Mouse (Mus musculus) cortical plate, adult 2 months (tissue): ENCODE results near the gene Tbc1d2b. TPM values are rescaled to one million over a fixed set of nuclear protein-coding genes. Genes with fewer than 3 reads are reported as not detected.

Experiments
- H3K27ac ChIP-seq: fragments of 200-500 bp; 2 replicates; pipeline ENCODE4 v1.5.1; 2012; ENCODE audit warnings: low read length, control low read depth, inconsistent platforms; ENCODE audit not compliant: insufficient read depth
- H3K4me1 ChIP-seq: fragments of 200-500 bp; 2 replicates; pipeline ENCODE4 v1.6.1; 2011; ENCODE audit warnings: low read length; ENCODE audit not compliant: control insufficient read depth, insufficient read depth
- H3K4me3 ChIP-seq: fragments of 200-500 bp; 2 replicates; pipeline ENCODE4 v1.5.1; 2011; ENCODE audit warnings: mild to moderate bottlenecking, low read length, control low read depth; ENCODE audit not compliant: insufficient read depth
- CTCF ChIP-seq: fragments of 200-500 bp; IDR thresholded peaks from 2 replicates; pipeline ENCODE4 v1.5.1; 2011; ENCODE audit warnings: mild to moderate bottlenecking, control low read depth, low read length; ENCODE audit not compliant: insufficient read depth; ENCODE audit errors: extremely low read depth
- POLR2A ChIP-seq: fragments of 200-500 bp; IDR thresholded peaks from 2 replicates; pipeline ENCODE4 v1.6.1; 2011; ENCODE audit warnings: mild to moderate bottlenecking, low read length, control low read depth; ENCODE audit not compliant: insufficient read depth; ENCODE audit errors: extremely low read depth
- polyA plus RNA-seq: library from polyadenylated mRNA; depleted of rRNA; stranded (reverse); fragments of >200 nt; gene quantifications from 2 replicates; pipeline ENCODE4 v1.2.3, GENCODE M21; 2012

The Tbc1d2b gene
- polyA plus RNA-seq, 1 experiment: 11.4 TPM

- H3K27ac ChIP-seq: no peak overlapping the region
- no peaks in the 10 kb centered on the region for H3K4me1 ChIP-seq
- TF ChIP-seq CTCF (no peak), POLR2A (no peak)
- H3K4me3 ChIP-seq: no peak overlapping the region
Observed at GRCm38 (mm10) chr9:90257220-90257619, 13.4 kb downstream of the Tbc1d2b start.

GRCm38 (mm10) chr9:90255844-90256405 is 14.7 kb downstream of the Tbc1d2b start:
- H3K4me3 ChIP-seq: no peak overlapping the region
- TF ChIP-seq CTCF (no peak), POLR2A (no peak)
- no peaks in the 10 kb centered on the region for H3K4me1 ChIP-seq
- no peak overlapping the region for H3K27ac ChIP-seq

DNA sequence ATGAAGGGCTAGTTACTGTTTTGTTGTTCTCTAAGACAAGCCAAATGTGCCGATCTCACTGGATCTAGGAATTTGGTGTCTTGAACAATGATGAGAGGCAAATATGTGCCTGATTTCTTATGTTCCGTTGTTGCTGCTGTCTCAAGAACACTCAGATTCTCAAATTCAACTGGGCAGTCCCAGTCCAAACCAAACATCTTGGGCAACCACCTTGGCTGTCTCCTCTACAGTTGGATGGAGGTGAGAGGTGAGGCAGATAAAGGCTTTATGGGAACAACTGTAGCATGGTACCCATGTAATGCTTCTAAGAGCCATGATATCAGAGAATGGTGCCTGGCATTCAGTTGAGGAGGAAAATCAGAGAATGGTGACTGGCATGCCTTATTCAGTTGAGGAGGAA is 17.4 kb downstream of the Tbc1d2b start:
- no peaks in the 10 kb centered on the region; the same call in none of the 2 replicates for H3K4me1 ChIP-seq
- H3K27ac ChIP-seq: no peak overlapping the region
- no peak overlapping the region for H3K4me3 ChIP-seq
- TF ChIP-seq POLR2A (no peak), CTCF (no peak)

- H3K4me3 ChIP-seq: no peak overlapping the region
- H3K4me1 ChIP-seq: no peaks in the 10 kb centered on the region; the same call in none of the 2 replicates
- no peak overlapping the region for H3K27ac ChIP-seq
- TF ChIP-seq CTCF: no peak
- TF ChIP-seq POLR2A: no peak
Observed at GRCm38 (mm10) chr9:90250964-90251750, 19.4 kb downstream of the Tbc1d2b start.

DNA sequence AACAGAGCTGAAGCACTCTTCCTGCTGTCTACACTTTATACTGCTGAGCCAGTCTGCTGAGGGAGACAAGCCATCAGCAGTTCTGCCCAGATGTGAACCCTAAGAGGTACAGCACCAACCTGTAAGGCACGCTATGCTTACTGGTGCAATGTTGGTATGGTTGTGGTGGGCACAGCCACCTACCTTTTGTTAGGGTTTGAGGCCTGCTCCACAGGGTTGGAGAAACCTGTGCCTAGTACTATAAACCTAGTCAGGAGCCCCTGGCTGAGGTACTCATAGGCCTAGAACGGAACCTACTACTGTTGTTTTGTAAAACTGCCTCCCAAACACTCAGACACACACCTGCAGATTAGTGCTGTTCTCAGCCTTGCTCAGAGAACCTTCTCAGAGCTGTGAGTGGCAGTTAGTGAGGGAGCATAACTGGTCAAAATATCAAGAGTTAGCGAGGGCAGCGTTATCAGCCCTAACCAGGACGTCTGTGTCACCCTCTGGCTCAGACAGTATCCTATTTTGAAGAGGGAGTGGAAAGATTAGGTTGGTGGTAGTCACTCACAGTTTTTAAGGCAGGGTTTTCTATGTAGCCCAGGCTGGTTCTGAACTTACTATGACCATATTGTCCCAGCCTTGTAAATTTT is 20.3 kb downstream of the Tbc1d2b start:
- no peak for TF ChIP-seq CTCF
- TF ChIP-seq POLR2A: no peak
- no peaks in the 10 kb centered on the region; the same call in none of the 2 replicates for H3K4me1 ChIP-seq
- H3K27ac ChIP-seq: no peak overlapping the region
- H3K4me3 ChIP-seq: no peak overlapping the region

DNA sequence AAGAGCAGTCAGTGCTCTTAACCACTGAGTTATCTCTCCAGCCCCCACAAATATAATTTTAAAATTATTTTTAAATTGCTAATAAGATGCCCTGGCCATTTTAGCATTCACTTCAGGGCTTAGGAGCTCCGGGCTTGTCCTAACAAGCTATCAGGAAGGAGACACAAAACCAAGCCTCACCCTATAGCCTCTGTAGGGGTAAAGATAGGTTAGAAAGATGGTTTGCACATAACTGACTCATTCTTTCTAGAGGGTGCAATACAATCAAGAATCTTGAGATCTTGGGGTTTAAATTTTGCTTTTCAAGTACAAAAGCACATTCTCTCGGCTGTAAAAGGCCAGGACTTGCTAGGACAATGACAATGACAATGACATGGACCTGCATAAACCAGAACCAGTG is 21.6 kb downstream of the Tbc1d2b start:
- Histone ChIP-seq H3K4me1 (no peaks in the 10 kb centered on the region; the same call in none of the 2 replicates), H3K4me3 (no peak overlapping the region), H3K27ac (no peak overlapping the region)
- no peak for TF ChIP-seq POLR2A
- TF ChIP-seq CTCF: no peak

DNA sequence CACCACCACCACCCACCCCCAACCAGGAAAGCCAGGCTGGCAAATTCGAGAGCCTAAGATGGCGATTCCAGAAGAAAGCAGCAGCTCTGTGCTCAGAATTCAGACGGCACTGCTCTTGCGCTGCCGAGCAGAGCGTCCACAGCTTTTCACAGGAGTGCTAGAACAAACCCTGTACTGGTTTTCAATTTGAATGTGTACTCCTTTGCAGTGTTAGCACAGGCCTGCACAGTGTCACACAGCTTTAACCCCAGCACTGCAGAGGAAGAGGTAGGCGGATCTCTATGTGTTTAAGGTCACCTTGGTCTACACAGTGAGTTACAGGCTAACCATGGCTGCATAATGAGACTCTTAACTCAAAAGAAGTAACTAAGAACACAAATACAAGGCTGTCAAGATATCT is 22.3 kb downstream of the Tbc1d2b start:
- Histone ChIP-seq H3K4me3 (no peak overlapping the region), H3K27ac (no peak overlapping the region), H3K4me1 (no peaks in the 10 kb centered on the region; the same call in none of the 2 replicates)
- TF ChIP-seq POLR2A: no peak
- TF ChIP-seq CTCF: no peak

- TF ChIP-seq POLR2A (no peak), CTCF (no peak)
Observed at GRCm38 (mm10) chr9:90247316-90247715, 23.3 kb downstream of the Tbc1d2b start.

DNA sequence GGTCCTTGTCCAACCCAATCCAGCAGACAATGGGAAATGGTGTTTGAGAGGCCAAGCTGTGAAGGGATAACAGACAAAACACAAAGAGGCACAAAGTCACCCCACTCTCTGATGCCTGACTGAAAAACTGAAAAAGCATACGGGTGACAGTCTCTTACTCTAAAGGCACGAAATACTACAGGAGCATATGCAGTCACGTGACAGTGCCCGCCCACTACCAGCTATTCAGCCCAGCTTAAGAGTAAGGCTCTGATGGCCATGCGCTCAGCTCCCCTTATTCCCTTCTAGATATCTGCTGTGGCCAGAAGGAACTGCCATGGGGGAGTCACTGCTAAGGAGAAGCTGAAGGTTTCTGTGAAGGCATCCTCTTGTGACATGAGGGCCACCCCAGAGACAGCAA is 24.8 kb downstream of the Tbc1d2b start:
- TF ChIP-seq CTCF: no peak
- no peak for TF ChIP-seq POLR2A
- H3K27ac ChIP-seq: no peak overlapping the region
- no peak overlapping the region for H3K4me3 ChIP-seq
- no peaks in the 10 kb centered on the region; the same call in 1 of the 2 replicates for H3K4me1 ChIP-seq

More at GRCm38 (mm10) chr9:90247316-90247715, 23.3 kb downstream of the Tbc1d2b start:
- Histone ChIP-seq H3K4me3 (no peak overlapping the region), H3K4me1 (no peaks in the 10 kb centered on the region; the same call in none of the 2 replicates), H3K27ac (no peak overlapping the region)
